19 mouse cellular contexts compared by ENCODE assay signal in genomic region chr7:115237131-115237530, GRCm38 (mm10).
"Had no signal": no experiment of that assay in that cellular context is flagged by ENCODE, and none has a peak within 500 bp of the region (broad histone marks: within the 10 kb centered on the region; RNA-seq: fewer than 3 reads in every experiment).

No protein-coding gene starts in this region.

- H3K9me3 ChIP-seq: midbrain, embryonic 10.5 days; midbrain, embryonic 12.5 days; neural tube, embryonic 13.5 days; neural tube, embryonic 15.5 days had no signal

- H3K4me3 ChIP-seq: midbrain, embryonic 10.5 days; midbrain, embryonic 12.5 days; myocyte; neural tube, embryonic 13.5 days; neural tube, embryonic 15.5 days had no signal

- H3K4me1 ChIP-seq: neural tube, embryonic 15.5 days had no signal

- H3K9ac ChIP-seq: lung, embryonic 14.5 days; midbrain, embryonic 12.5 days; neural tube, embryonic 13.5 days; neural tube, embryonic 15.5 days had no signal

- H3K27me3 ChIP-seq: midbrain, embryonic 12.5 days; neural tube, embryonic 13.5 days; neural tube, embryonic 15.5 days had no signal

- ATAC-seq: midbrain, embryonic 16.5 days had no signal

- DNase-seq: lung, adult 18-20 months; lung, embryonic 14.5 days; lung, postnatal 10 days; lung, postnatal 4 days; midbrain, embryonic 14.5 days; retina, postnatal 1 day; right cerebral cortex, adult 18-20 months; right cerebral cortex, postnatal 25 days; right cerebral cortex, postnatal 4 days; spleen, adult 18-20 months; thymus, adult 18-20 months; thymus, postnatal 14 days; thymus, postnatal 36 days had no signal

- H3K4me2 ChIP-seq: lung, embryonic 14.5 days; midbrain, embryonic 12.5 days; neural tube, embryonic 13.5 days; neural tube, embryonic 15.5 days had no signal

- H3K27ac ChIP-seq: midbrain, embryonic 10.5 days; midbrain, embryonic 12.5 days; neural tube, embryonic 13.5 days; neural tube, embryonic 15.5 days had no signal

- H3K36me3 ChIP-seq: midbrain, embryonic 10.5 days; midbrain, embryonic 12.5 days; neural tube, embryonic 13.5 days; neural tube, embryonic 15.5 days had no signal
